Mouse (Mus musculus) C2C12 (cell line): Measurements from ENCODE around the gene Hoxb4.

Experiments used
- CTCF ChIP-seq: IDR thresholded peaks from one replicate; pipeline ENCODE4 v1.5.1; 2011; ENCODE audit not compliant: control insufficient read depth, insufficient read depth, insufficient read length
- MYOD1 ChIP-seq: IDR thresholded peaks from one replicate; pipeline ENCODE4 v1.6.1; 2011; ENCODE audit warnings: low read depth; ENCODE audit not compliant: control insufficient read depth, insufficient read length

DNA sequence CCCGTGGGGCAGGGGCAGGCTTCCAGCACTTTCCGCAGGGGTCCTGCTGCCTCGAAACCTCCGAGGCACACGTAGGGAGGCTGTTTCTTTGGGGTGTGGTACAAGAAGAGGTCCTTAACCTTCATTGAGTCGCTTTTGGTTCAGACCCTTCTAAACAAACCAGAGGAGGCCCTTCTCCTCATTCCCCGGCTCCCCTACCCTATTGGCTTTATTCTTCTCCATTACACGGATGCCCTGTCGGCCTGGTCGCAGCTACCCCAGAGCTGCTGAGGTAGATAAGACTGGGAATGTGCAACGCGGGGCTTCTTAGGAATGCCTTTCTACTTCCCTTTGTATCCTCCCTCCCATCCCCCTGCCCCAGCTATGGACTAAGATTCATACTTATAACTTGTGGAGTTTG, 8.6 kb downstream of the Hoxb4 start:
- TF ChIP-seq CTCF (no peak), MYOD1 (no peak)
